Mouse (Mus musculus) testis, adult 10 weeks (tissue): ENCODE data around the gene Gli3. TPM values are rescaled to one million over a fixed set of nuclear protein-coding genes. Genes with fewer than 3 reads are reported as not detected.

Source experiments
- polyA plus RNA-seq: library from polyadenylated mRNA; stranded (reverse); fragments of 350-450 nt; fragmentation: Illumina TruSeq; extraction: RNeasy Lipid Tissue Mini Kit (QIAGEN cat#74804); gene quantifications from one replicate; pipeline ENCODE4 v1.2.3, GENCODE M21; 2014; ENCODE audit warnings: low read depth, low replicate concordance

The Gli3 gene
- polyA plus RNA-seq = 0.81 TPM

DNA sequence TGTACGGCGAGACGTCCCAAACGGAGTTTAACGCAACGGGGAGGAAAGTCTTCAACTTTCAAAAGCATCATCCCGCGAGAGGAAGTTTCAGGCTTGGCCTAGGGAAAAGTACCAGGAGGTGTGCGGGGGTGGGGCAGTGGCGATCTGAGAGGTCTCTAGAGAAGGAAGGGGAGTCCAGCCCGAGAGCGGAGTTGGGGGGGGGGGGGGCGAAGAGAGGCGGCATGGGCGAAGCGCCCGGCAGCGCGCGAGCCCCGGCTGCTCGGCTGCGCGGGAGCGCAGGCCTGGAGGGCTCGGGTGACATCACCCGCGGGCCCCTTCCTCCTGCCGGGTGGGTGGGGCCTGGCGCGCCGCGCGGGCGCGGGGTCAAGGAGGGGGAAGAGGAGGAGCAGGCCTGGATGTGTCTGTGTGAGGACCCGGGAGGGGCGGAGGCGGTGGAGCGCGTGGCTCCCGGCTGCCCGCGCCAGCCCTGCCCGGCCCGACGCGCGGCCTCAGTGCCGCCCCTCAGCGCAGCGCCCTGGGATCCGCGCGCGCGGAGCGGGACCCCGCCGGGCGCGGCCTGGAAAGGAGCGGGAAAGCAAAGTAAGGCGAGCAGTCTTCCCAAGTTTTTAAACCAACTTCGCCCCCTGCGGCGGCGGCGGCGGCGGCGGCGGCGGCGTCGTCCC, at the start of gene Gli3:
Gene Gli3, plus strand, starts transcription at position 406 of the 662 bp plus-strand sequence.

